Mouse (Mus musculus): ENCODE data around the gene Pno1. TPM values are rescaled to one million over a fixed set of nuclear protein-coding genes. Genes with fewer than 3 reads are reported as not detected.

Pno1 gene
- polyA plus RNA-seq, 1 experiment from 2014 or later, result 70.0 TPM

DNA sequence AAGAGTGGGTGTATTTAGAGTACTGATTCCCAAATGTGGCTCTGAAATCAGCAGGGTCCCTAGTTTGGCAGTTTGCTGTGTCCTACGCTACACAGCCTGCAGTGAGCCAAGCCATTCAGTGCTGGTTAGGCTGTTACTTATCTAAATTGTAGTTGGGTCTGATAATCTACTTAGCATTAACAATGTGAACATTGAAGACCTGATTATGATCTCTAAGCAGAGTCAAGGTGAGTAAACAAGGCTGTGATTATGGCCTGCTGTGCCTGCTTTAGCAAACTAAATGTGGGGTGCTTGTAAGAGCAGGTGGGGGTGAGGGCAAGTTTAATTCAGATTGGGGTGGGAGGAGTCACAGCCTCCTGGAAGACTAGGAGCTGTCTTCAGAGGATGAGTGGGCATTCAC, 47.4 kb downstream of the Pno1 start:
- peaks cover 29% of the 10 kb centered on the region for H3K4me1 ChIP-seq (ENCODE audit: control insufficient read depth, insufficient read depth, low read length)
- H3K27me3 ChIP-seq (ENCODE audit: control insufficient read depth, insufficient read depth, low read length), result no peaks in the 10 kb centered on the region
- WGBS, result 54% methylated on average over 1 of the region's 1 CpGs
- no peaks in the 10 kb centered on the region for H3K36me3 ChIP-seq (ENCODE audit: control insufficient read depth, insufficient read depth, low read length)
- 0 out of 2 replicates have a peak overlapping the region, but pooled peaks have one; percentile 9 for H3K4me2 ChIP-seq (ENCODE audit: low read depth, low read length)
- H3K9me3 ChIP-seq (replicated peaks; ENCODE audit: control insufficient read depth, low read length), result no peaks in the 10 kb centered on the region
- no peak overlapping the region for H3K9ac ChIP-seq (ENCODE audit: low read length)
- no peak overlapping the region for H3K27ac ChIP-seq (ENCODE audit: low read length)
- H3K4me3 ChIP-seq (replicated peaks; ENCODE audit: low read length), result no peak overlapping the region
- ATAC-seq (ENCODE audit: insufficient read depth, low FRiP score), result no peak

DNA sequence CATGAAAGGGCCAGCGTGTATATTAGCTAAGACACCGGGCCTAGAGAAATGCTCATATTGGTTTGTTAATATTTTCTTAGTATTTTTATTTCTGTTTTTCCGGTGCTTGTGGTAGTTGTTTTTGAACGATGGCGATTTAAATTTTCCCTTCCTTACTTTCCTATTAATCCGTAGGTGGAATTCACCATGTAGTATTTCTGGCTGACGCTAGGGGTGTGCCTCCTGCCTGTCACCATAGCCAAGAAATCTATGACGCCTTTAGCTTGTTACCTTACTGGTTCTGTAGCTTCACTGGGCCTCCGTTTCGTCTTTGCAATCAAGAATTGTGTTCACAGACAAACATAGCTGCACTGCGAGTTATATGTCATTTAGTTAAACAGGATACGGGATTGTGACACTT, 51.1 kb downstream of the Pno1 start:
- ATAC-seq (ENCODE audit: insufficient read depth, low FRiP score), result no peak
- under 1% methylated on average over 12 of the region's 12 CpGs for WGBS
- H3K36me3 ChIP-seq (ENCODE audit: control insufficient read depth, insufficient read depth, low read length), result no peaks in the 10 kb centered on the region
- H3K4me3 ChIP-seq (replicated peaks; ENCODE audit: low read length), result peak overlapping the region; percentile 99
- H3K27ac ChIP-seq (ENCODE audit: low read length), result peak overlapping the region; percentile 97
- peak overlapping the region; percentile 99 for H3K9ac ChIP-seq (ENCODE audit: low read length)
- no peaks in the 10 kb centered on the region for H3K9me3 ChIP-seq (replicated peaks; ENCODE audit: control insufficient read depth, low read length)
- H3K27me3 ChIP-seq (ENCODE audit: control insufficient read depth, insufficient read depth, low read length), result no peaks in the 10 kb centered on the region
- peak overlapping the region; percentile 78 for H3K4me2 ChIP-seq (ENCODE audit: low read depth, low read length)
- H3K4me1 ChIP-seq (ENCODE audit: control insufficient read depth, insufficient read depth, low read length), result peaks cover 20% of the 10 kb centered on the region

DNA sequence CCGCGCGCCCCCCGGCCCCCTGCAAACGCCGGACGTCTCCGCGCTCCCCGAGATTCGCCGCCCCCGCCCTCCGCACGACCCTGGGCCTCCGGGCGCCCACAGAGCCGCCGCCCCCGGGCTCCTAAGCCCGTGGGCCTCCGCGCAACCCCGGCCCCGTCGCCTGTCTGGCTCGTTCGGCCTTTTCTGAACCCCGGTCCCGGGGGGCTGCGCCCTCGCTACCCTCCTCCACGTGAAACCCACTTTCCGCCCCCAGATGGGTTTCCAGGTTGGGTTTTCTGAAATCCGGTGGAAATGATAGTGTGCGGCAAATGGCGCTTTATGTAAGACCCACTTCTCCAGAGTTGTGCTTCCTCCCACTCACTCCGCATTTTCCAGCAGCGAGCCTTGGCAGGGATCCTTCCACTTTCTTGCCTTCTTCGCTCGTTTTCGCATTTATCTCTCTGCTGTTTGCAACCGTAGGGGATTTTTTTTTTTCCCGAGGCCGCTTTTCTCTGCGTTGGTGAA, 51.6 kb downstream of the Pno1 start:
- Histone ChIP-seq H3K36me3 (ENCODE audit: control insufficient read depth, insufficient read depth, low read length) (no peaks in the 10 kb centered on the region), H3K9ac (ENCODE audit: low read length) (peak overlapping the region; percentile 99), H3K9me3 (replicated peaks; ENCODE audit: control insufficient read depth, low read length) (no peaks in the 10 kb centered on the region), H3K27me3 (ENCODE audit: control insufficient read depth, insufficient read depth, low read length) (no peaks in the 10 kb centered on the region), H3K27ac (ENCODE audit: low read length) (peak overlapping the region; percentile 97), H3K4me1 (ENCODE audit: control insufficient read depth, insufficient read depth, low read length) (peaks cover 20% of the 10 kb centered on the region), H3K4me3 (replicated peaks; ENCODE audit: low read length) (peak overlapping the region; percentile 99), H3K4me2 (ENCODE audit: low read depth, low read length) (peak overlapping the region; percentile 78)
- WGBS, result 1% methylated on average over 44 of the region's 46 CpGs
- peak; percentile 26 for ATAC-seq (ENCODE audit: insufficient read depth, low FRiP score)

DNA sequence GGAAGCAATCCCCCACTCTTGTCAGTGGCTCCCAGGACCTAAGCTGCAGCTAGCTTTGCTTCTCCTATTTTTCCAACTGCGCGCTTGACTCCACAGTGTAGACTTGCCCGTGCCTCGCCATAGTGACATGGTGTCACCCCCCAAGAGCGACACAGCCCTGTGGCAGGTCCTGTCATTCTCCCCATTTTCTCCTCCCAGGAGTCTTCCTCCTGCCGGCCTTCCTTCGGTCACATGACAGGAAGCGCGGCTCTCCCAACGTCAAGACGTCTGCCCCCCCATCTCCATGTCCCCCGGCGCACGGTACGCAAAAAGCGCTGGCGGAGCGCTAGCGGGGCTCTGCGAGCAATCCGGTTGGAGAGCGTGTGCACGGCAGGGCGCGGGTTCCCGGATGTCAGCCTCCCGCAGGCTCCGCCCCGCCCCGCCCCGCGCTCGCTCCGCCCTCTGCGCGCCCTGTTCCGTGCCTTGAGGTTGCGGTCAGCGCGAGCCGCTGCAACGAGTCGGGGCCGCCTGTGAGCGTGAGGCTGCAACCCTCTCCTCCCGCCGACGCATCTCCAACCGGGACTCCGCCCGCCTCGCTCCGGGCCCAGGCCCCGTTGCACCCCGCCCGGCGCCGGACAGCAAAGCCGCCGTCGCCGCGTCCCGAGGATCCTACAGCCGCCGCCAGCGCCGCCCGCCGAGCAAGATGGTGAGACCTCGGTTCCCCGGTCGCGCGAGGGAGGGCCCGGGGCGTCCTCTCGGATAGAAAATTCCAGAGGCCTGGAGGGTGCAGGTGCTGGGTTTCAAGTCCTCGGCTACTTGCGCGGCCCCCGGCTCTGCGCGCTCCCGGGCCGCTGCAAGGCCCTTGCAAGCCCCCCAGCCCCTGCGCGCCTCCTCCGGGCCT, 52.3 kb downstream of the Pno1 start, which contains the start of gene Ppp3r1:
Gene Ppp3r1 (plus strand): TSS at position 406 of the 880 bp plus-strand sequence.
- peak within 1 kb of the TSS; percentile 99 for H3K4me3 ChIP-seq (replicated peaks; ENCODE audit: low read length)
- peak within 1 kb of the TSS; percentile 99 for H3K9ac ChIP-seq (ENCODE audit: low read length)
- peak within 1 kb of the TSS; percentile 92 for H3K4me2 ChIP-seq (ENCODE audit: low read depth, low read length)
- peak within 1 kb of the TSS; percentile 97 for H3K27ac ChIP-seq (ENCODE audit: low read length)
- under 1% methylated on average over 88 of the region's 89 CpGs for WGBS
- no peaks in the 10 kb centered on the region for H3K9me3 ChIP-seq (replicated peaks; ENCODE audit: control insufficient read depth, low read length)
- ATAC-seq (ENCODE audit: insufficient read depth, low FRiP score), result peak; percentile 99
- H3K36me3 ChIP-seq (ENCODE audit: control insufficient read depth, insufficient read depth, low read length), result no peaks in the 10 kb centered on the region
- H3K27me3 ChIP-seq (ENCODE audit: control insufficient read depth, insufficient read depth, low read length), result no peaks in the 10 kb centered on the region
- peaks cover 18% of the 10 kb centered on the region for H3K4me1 ChIP-seq (ENCODE audit: control insufficient read depth, insufficient read depth, low read length)

Other genes with a start within 250 kb of the Pno1 start
- gene Cnrip1, start 160.0 kb downstream of the Pno1 start, polyA plus RNA-seq (2015; fragmentation: Nextera tagmentation; extraction: Ambion mirVana), result 30.8 and 31.4 TPM in 2 replicates
- 2.5 and 3.2 TPM in 2 replicates for gene Plek, start 159.2 kb downstream of the Pno1 start, polyA plus RNA-seq (2015; fragmentation: Nextera tagmentation; extraction: Ambion mirVana)
- gene Ppp3r1, start 52.3 kb downstream of the Pno1 start, polyA plus RNA-seq (2015; fragmentation: Nextera tagmentation; extraction: Ambion mirVana), result 78.7 and 86.5 TPM in 2 replicates
- gene Wdr92, start 29.5 kb downstream of the Pno1 start, polyA plus RNA-seq (2015; fragmentation: Nextera tagmentation; extraction: Ambion mirVana), result 24.6 and 26.4 TPM in 2 replicates
- 90.2 and 102 TPM in 2 replicates for gene C1d, start 46.0 kb upstream of the Pno1 start, polyA plus RNA-seq (2015; fragmentation: Nextera tagmentation; extraction: Ambion mirVana)

Measured in stomach, embryonic 16.5 days (tissue).